Mouse (Mus musculus): ENCODE measurements around the gene Slc35c2.

Gene Slc35c2

DNA sequence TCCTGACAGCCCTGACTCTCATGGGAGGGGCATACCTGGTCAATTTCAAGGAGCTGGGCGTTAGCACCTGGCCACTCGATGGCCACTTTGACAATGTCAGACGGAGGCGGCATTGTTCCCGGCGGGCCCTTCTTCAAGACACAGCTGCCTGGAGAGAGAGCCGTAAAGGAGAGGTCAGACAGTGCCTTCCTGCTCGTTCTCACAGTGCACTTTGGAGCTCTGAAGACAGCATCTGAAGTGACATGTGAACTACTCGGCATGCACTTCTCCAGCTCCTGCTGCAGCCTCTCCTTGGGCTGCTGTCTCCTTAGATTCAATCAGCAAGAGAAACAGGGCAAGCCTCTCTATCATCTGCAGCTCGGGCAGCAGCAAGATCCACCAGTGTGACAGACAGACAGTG is 28.5 kb upstream of the Slc35c2 start:
- intact Hi-C loops (cut with DNase I): no loop called here

DNA sequence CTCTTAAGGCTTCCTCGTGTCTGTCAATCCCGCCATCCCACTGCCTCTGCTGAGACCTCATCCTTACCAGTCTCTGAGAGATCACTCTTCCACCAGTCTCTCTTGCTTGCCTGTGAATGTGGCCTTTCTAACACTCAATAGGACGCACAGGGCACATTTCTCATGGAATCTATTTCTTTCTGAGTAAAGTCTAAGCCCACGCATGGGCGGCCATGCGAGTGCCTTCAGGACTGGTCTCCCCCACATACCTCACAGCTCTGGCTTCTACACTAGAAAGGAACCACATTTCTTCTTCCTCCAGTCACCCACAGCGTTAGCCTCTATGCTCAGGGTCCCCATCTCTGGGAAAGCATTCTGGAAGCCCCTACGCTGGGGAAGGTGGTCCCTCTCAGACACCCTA is 26.5 kb upstream of the Slc35c2 start:
- intact Hi-C loops (cut with DNase I): no loop called here

DNA sequence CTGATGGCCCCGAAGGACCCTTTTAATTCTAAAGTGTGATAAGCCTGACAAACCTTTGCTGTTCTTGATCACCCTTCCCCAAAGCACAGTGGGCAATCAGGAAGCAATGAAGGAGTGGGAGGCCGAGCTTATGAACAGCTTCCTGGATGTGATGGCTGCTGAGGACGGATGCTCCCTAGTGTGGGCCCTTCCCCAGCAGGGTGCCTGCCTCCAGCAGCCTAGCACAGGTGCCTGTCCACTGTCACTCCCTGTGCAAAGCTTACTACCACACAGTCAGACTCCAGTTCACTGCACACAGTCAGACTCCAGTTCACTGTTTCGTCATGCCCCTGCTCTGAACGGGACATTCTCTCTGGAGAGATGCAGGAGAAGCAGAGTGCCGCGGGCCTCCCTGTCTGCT is 24.7 kb upstream of the Slc35c2 start:
- intact Hi-C loops (cut with DNase I): no loop called here

DNA sequence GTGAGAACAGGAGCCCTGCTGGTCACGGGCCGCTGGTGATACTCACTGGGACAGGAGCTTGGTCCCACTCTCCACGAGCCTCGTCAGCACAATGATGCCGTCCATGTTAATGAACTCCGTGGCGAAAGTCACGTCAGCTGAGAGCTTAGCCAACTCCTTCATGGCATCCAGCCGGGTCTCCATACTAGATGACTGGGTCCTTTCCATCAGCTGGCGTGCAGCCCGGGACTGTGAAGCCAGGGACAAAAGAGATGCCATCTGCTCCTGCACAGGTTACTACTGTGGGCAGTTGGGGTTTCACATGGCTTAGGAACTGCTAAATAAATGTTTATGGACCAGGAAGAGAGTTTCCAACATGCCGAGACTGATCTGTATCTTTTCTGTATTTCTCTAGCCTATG is 23.9 kb upstream of the Slc35c2 start:
- intact Hi-C loops (cut with DNase I): no loop called here

DNA sequence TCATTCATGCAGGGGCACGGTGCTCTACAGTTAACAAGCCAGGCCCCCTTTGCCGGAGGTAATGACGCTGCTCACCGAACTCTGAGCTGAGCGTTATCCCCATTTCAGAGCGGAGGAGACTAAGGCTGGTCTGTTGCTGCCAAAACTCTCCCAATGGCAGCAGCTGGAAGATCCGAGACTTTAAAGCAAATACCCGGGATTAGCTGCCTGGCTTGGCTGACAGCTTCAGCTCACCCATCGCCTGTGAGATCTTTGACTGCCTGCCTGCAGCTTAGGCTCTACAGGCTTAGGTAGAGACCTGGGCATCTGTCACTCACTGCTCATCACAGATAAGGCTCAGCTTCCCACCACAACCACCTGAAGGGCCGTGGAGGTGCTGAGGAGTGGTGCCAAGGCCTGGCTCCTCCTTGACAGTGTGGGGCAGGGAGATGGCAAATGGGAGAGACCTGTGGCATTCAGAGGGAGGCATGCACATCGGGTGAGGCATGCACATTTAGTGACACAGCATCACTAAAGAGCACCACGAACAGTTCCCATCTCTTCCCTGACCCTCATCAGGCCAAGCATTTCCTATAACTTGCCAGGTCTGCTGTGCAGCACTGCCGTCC is 23.3 kb upstream of the Slc35c2 start:
- intact Hi-C loops (cut with DNase I): no loop called here

DNA sequence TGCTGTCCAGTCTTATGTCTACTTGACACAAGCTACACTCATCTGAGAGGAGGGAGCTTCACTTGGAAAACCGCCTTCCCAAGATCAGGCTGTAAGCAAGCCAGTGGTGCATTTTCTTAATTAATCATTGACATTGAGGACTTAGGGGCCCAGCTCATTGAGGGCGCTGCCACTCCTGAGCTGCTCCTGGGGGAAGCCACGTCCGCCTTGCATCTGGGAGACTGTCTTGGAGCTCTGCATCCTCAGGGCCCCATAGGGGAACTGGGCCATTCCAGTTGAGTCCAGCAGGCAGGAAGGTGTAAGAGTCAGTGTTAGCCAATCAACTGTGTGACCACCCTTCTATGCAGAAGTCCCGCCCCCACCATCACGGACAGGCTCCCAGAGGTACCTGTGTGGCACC is 20.1 kb upstream of the Slc35c2 start:
- intact Hi-C loops (cut with DNase I): no loop called here

DNA sequence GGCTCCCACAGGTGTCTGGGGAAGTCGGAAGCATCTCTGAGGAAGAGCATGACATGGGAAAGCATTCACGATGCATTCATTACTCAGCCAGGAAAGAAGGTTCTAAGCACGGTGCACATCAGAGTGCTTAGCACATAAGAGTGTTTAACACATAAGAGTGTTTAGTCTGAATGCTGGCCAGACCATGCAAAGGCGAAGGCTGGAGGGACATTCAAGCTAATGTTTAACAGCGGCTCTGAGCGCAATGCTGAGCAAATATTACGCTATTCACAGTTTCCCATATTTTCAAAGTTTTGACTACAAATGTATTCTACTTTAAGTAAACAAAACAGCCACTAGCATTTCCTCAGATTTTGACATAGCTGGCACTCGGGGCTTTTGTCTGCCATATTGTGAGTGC is 17.8 kb upstream of the Slc35c2 start:
- intact Hi-C loops (cut with DNase I): no loop called here

DNA sequence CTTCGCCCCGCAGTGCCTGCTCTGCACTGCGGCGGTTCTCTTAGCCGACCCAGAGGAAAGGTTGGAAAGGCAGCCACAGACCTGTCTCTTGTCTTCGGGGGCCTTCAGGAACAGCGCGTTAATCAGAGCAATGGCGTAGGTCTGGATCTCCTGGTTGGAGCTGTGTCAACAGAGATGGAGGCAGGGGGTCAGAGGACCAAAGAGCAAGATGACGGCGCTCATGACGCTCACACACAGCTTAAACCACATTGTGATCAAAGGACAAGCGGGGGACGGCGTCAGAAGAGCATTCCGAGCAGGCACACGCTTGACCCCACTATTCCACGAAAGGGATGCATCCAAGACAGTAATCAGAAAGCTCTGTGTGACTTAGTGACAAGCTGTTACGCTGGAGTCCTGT is 17.1 kb upstream of the Slc35c2 start:
- intact Hi-C loops (cut with DNase I): no loop called here

DNA sequence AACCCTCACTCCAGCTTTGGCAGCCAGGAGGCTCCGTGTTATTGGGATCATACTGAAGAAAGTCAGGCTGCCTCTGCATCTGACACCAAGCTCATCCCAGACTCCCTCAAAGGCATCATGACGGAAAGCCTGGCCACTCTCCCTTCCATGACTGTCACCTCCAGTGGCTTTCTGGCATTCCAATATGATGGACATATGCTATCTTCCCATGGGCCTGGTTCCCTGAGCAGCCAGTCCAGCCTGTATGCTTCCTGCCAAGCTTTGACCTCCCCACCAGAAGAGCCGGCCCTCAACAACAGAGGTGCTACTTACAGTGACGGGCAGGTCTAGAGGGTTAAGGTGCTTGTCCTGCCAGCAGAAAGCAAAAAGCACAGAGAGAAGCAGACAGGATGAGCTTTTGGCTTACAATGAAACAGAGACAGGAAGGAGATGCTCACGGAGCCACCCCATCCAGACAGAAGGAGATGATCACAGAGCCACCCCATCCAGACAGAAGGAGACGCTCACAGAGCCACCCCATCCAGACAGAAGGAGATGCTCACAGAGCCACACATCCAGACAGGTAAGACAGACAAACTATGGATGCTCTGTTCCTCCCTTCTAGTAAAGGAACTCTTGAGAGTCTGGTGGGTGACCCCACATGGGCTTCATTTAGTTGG is 15.8 kb upstream of the Slc35c2 start:
- intact Hi-C loops (cut with DNase I): no loop called here

DNA sequence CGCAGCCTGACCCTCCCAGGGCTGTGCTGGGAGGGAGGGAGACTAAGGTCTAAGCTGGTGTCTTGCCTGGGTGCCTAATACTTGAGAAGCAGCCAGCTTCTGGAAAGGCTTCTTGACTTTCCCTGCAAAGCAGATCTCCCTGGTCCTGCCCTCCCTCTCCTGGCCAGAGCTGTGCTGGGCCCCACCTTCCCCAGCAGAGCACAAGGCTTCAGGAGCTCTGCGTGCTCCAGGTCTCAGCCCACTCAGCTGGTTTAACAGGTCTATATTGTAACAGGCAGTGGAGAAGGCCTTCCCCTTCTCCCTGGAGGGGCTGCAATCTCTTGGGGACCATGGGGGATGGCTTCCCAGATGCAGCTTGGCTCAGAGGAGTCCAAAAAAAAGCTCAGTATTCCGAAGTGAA is 13.7 kb upstream of the Slc35c2 start:
- intact Hi-C loops (cut with DNase I): no loop called here

DNA sequence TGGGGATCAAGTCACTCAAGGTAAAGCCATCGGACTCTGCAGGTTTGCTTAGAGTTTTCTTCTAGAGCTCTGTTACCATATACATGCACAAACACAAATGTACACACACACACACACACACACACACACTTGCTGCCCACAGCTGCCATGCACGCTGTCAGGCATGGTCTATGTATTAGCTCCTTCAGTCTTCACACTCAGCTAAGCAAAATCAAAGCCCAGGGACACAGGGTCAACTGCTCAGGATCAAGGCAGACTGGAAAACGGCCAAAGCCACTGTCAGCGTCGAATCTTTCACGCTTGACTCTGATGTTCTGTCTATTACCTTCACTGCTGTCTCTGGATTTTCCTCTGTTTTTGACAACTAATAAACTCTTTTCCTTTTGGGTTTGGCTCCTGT is 13.2 kb upstream of the Slc35c2 start:
- intact Hi-C loops (cut with DNase I): no loop called here

DNA sequence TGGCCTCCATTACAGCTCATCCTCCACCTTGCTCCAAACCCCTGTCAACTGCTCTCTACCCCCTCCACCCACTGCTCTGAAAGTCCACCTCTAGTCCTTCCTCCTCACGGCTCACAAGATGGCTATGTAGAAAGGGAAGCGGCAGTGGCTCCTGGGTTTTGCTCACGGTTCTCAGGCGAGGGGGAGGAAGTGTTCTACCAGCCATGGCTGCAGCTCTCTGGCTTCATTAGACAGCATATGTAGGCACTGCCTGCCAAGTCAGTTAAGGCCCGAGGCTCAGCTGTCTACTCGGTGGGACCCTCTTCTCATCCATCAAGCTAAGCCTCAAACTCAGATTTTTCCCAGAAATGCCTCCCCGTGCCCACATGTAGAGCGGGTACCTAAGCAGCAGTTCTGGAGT is 12.8 kb upstream of the Slc35c2 start:
- intact Hi-C loops (cut with DNase I): no loop called here

DNA sequence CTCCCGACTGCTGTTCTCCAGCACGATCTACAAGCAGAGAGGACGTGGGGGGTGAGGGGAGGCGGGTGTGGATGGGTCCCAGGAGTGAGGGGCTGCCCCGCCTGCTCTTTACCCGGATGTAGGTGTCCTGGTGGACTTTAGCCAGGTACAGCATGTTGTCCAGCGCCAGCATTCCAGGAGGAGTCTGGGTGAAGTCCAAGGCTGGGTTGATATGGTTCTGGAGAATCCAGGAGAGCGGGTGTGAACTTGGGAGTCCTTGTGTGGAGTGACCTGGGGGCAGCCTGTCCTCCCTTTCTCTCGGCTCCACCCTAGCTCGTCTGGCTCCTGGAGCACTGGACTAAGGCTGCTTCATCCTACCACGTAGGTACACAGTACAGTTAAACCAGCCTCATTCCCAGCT is 9.8 kb upstream of the Slc35c2 start:
- intact Hi-C loops (cut with DNase I): no loop called here

DNA sequence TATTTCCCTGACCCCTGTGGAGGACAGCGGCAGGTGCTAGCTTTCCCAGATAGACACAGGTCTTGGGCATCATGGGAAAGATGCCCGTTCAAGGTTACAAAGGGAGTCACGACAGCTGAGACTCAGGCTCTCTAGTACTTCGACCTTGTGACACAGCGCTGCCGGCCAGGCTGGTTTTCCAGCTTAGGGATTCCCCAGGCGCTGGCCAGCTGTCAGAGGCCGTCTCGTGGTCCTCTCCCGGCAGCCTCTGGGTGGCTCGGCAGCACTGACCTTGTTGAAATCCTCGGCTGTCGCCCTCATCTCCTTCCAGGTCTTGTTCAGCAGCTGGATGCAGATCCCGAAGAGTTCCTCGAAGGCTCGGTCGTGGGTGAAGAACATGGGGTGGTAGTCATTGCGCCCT is 8.9 kb upstream of the Slc35c2 start:
- intact Hi-C loops (cut with DNase I): no loop called here

DNA sequence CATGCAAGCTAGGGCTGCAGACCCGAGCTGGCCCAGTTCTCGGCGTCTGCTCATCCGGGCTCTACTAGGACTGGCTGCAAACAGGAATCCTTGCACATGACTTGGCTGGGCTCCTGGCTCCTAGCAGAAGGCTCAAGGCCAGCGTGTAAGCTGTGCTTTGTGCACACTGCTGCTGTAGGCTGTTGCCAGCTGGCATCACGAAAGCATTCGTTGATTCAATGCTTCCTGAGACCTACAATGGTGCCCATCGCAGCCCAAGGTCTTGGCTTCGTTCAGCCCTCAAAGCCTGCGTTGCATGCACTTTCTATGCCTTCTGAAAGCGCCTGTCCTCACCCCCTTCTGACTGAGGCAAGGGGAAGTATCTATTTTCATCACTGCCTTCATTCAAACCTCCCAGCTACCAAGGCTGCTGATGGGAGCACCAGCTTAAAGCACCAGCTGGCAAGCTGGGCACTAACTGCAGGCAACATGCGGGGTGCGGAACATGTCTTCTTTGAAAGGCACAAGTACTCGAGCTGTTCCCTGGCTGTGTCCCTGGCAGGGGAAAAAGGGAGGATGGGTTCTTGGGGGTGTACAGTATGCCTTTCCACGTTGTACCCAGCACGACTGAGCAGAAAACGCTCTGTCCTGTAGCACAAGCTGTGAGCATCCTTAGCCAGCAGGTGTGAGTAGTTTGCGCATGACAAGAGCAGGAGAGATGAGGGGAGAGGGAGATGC is 804 bp upstream of the Slc35c2 start:
- intact Hi-C loops (cut with DNase I): loop anchor here (5.0 kb wide), 1 partner anchor 39 kb away; the partner anchor contains the start of gene Elmo2

DNA sequence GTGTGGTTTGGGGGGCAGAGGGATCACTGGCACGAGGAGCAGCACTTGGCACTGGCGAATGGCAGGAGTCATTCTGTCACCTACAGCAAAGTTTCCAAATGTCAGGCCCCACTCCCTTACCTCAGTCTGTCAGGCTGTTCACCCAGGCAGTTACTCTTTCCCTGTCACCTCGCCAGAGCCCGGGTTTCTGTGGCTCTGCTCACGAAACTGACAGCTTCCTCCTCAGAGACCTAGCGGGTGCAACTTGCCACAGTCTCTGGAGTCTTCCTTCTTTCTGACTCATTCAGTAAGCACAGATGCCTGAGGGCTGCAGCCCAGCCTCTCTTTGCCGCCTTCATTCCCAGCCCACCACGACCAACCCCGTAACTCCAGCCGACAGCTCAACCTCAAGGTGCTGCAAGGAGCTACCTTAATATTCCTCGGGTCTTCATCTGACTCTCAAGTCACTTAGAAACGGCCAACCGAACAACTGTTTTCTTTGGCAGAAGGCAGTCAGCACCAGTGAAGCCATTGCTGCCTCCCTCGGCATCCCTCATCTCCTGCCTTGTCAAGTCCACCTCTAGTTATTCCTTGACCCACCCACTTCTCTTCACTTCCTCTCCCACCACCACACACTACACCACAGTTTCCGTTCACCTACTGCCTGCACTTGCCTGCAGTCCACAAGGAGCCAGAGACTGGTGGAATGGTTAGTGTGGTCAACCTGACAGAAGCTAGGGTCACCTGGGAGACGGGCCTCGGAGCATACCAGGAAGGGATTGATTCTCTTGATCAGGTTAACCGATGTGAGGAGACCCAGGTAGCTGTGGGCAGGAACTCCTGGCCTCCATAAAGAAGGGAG is 1.1 kb downstream of the Slc35c2 start:
- intact Hi-C loops (cut with DNase I): loop anchor here (5.0 kb wide), 1 partner anchor 41 kb away; the partner anchor contains the start of gene Elmo2

DNA sequence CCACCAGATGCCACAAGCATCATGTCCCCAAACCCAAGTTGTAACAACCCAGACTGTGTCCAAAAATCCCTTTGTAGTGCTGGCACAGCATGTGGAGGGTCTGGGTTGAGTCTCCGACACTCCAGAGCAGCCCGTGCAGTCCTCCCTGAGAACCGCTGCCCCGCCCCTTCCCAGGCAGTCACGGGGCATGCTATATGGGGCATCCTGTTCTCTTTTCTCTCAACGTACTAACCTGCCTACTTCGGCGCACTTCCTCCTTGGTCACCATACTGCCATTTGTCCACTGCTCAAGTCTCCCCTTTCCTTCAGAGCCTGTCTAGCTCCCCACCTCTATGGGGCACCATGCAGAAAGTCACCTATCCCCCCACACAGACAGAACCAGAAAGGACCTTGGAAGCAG is 2.0 kb downstream of the Slc35c2 start:
- intact Hi-C loops (cut with DNase I): loop anchor here (5.0 kb wide), 1 partner anchor 42 kb away; the partner anchor contains the start of gene Elmo2

DNA sequence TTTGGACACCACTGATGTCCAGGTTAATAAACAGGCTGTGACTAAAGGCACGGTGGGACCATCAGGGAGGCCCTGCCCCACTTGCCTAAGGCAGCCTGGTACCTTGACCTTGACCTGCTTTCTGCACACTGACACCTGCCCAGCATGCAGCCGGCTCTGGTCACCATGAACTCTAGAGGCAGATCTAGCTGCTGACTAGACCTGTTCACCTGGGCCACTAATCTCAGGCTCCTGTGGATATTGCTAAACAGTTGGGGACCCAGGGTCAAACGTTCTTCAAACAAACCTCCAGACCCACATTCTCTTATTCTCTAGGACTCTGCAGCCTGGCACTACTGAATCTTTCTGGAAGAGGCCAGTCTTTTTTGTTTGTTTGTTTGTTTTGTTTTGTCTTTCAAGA is 2.6 kb downstream of the Slc35c2 start:
- intact Hi-C loops (cut with DNase I): loop anchor here (5.0 kb wide), 1 partner anchor 42 kb away; the partner anchor contains the start of gene Elmo2

DNA sequence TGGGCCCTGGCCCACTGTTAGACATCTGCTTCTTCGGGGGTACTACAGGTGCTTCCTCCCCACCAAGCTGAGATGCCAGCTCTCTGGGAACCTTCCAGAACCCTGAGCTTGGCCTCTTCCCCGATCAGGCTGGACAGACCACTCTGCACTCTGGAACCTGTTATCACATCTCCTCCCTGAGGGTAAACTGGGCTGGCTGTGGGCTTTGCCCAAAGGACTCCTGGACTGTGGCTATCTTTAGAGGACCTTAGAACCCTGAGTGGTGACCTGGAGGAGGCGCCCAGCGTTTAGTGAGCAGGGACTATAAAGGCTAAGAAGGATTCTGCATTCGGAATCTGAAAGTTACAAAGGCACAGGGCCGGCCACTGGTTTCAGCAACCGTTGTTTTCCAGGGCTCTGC is 3.3 kb downstream of the Slc35c2 start:
- intact Hi-C loops (cut with DNase I): no loop called here

DNA sequence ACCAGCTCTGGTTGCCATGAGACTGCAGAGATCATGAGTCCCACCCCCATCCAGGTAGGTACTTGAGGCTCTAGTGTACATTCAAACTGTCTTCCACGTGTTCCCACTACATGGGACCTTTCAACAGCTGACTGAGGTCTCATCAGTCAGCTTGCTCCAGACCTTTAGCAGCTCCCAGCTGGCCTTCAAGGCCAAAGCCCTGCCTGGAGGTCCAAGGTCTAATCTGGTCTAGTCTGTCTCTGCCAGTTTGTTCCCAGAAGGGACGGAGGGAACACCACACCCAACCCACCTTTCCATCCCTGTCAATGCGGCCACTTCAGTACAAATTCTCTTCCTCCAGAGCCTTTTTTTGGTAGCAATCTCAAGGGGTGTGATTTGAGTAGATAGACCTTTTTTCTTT is 4.0 kb downstream of the Slc35c2 start:
- intact Hi-C loops (cut with DNase I): no loop called here

DNA sequence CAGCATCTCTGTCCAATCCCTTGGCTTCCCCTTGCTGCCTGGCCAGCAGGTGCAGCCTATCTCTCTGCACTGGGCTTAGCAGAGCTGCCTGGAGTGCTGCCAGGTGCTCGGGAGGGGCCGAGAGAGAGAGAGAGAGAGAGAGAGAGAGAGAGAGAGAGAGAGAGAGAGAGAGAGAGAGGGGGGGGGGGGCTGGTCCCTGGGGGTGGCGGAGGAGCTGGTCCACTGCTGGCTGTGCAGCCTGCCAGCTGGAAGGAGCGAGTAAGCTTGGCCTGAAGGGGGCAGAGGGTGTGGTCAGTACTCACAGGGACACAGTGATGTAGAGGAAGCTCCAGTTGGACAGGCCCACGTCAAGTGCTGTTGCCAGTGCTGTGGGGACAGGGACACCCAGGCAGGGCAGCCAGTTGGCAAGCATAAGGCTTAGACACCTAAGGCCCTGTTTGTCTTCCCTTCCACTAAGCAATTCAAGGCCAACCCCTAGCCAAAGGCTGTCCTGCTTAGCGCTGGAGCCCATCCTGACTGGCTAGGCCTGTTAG is 5.8 kb downstream of the Slc35c2 start:
- intact Hi-C loops (cut with DNase I): no loop called here
